Mouse (Mus musculus): ENCODE measurements around the gene Gmppa. TPM values are rescaled to one million over a fixed set of nuclear protein-coding genes. Genes with fewer than 3 reads are reported as not detected.

The Gmppa gene
- total and polyA plus RNA-seq, 2 experiments: 18.3 to 86.4 TPM

DNA sequence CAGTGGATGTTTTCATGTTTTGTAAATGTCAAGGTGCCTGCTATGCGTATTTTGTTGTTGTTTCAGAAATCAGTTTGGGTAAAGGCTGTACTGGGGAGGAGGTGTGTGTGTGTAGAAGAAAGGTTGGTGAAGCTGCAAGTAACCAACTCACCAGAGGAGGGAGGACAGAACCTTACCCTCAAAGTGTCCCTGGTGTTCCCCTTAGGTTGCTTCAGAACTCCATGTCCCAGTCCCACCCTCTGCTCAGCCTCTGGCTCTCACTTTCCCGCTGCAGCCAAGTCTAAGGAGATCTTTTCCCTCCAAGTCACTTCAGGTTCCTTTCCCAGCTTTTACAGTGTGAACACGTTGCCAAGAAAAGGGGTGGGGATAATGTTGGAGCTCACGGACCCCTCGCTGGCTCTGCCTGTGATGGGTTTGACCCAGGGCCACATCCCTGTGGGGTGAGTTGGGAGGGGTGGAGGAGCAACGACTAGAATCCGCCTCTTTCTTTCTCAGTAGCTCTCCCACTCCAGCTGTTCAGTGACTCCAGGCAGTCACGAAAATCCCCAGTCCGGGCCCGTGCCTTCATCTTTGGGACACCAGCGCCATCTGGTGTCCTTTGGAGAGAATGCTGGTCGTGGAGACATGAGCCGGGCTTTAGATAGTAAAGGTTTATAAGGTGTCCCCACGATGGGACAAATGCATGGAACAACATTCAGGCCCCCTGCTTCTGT, 31.6 kb downstream of the Gmppa start:
- Histone ChIP-seq H3K4me1 (ENCODE audit: control insufficient read depth, insufficient read depth, low read length) (no peaks in the 10 kb centered on the region), H3K79me2 (ENCODE audit: control insufficient read depth, insufficient read depth, low read length) (no peaks in the 10 kb centered on the region), H3K4me3 (ENCODE audit: insufficient read depth, low read depth, low read length) (no peak overlapping the region), H3K27me3 (ENCODE audit: control insufficient read depth, insufficient read depth, low read length) (peaks cover 3% of the 10 kb centered on the region; the same call in 1 of the 2 replicates), H3K36me3 (ENCODE audit: control insufficient read depth, insufficient read depth, low read length) (no peaks in the 10 kb centered on the region), H3K9ac (ENCODE audit: low read depth, low read length) (no peak overlapping the region), H3K27ac (replicated peaks; ENCODE audit: insufficient read depth, low read depth, low read length) (no peak overlapping the region)
- 14% methylated on average over 14 of the region's 14 CpGs for WGBS
- TF ChIP-seq CTCF (IDR thresholded peaks at IDR 0.05; ENCODE audit: low read depth, low read length): peak; percentile 91
- TF ChIP-seq POLR2A (IDR thresholded peaks at IDR 0.05; ENCODE audit: extremely low read depth, insufficient read depth, low read length): no peak
- DNase-seq (ENCODE audit: extremely low read depth, low read depth, low spot score): peak; percentile 13

DNA sequence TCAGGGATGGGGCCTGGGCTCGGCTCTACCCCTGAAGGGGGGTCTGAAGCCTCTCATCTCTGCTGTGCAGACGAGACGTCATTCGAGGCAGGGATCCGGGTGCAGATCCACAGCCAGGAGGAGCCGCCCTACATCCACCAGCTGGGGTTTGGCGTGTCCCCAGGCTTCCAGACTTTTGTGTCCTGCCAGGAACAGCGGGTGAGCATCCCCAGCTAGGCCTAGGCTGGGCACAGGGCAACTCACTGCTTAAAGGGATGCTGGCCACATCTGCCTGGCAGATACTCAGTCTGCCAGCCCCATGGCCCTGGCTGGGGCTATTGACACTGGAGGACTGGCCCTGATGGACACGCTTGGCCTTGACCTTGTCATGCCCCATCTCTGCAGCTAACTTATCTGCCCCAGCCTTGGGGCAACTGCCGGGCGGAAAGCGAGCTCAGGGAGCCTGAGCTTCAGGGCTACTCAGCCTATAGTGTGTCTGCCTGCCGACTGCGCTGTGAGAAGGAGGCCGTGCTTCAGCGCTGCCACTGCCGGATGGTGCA, 33.6 kb downstream of the Gmppa start:
- no peak for DNase-seq (ENCODE audit: extremely low read depth, low read depth, low spot score)
- Histone ChIP-seq H3K9ac (ENCODE audit: low read depth, low read length) (no peak overlapping the region), H3K4me3 (ENCODE audit: insufficient read depth, low read depth, low read length) (no peak overlapping the region), H3K27ac (replicated peaks; ENCODE audit: insufficient read depth, low read depth, low read length) (no peak overlapping the region), H3K36me3 (ENCODE audit: control insufficient read depth, insufficient read depth, low read length) (no peaks in the 10 kb centered on the region), H3K79me2 (ENCODE audit: control insufficient read depth, insufficient read depth, low read length) (no peaks in the 10 kb centered on the region), H3K4me1 (ENCODE audit: control insufficient read depth, insufficient read depth, low read length) (no peaks in the 10 kb centered on the region), H3K27me3 (ENCODE audit: control insufficient read depth, insufficient read depth, low read length) (no peaks in the 10 kb centered on the region)
- WGBS: 73% methylated on average over 17 of the region's 17 CpGs
- TF ChIP-seq CTCF (IDR thresholded peaks at IDR 0.05; ENCODE audit: low read depth, low read length) (no peak), POLR2A (IDR thresholded peaks at IDR 0.05; ENCODE audit: extremely low read depth, insufficient read depth, low read length) (no peak)

DNA sequence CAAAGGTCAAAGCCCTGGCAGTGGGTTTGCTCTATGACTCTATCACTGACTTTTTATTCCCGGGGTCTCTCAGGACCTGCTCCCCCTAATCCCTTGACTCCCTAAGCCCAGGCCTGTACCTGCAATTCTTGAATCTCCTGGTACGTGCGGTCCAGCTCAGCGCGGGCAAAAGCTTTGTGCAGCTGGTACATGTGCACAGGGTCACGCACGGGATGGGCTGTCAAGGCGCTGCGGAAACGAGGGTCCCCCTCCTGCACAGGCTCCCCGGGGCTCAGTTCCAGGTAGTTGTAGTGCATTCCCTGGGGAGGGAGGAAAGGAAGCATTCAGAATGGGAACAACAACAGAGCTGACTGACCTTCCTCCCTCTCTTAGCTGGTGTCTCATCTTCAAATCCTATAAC, 40.7 kb downstream of the Gmppa start:
- WGBS: 96% methylated on average over 11 of the region's 11 CpGs
- Histone ChIP-seq H3K4me1 (ENCODE audit: control insufficient read depth, insufficient read depth, low read length) (no peaks in the 10 kb centered on the region; the same call in 1 of the 2 replicates), H3K9ac (ENCODE audit: low read depth, low read length) (no peak overlapping the region), H3K79me2 (ENCODE audit: control insufficient read depth, insufficient read depth, low read length) (no peaks in the 10 kb centered on the region), H3K4me3 (ENCODE audit: insufficient read depth, low read depth, low read length) (no peak overlapping the region), H3K36me3 (ENCODE audit: control insufficient read depth, insufficient read depth, low read length) (no peaks in the 10 kb centered on the region), H3K27me3 (ENCODE audit: control insufficient read depth, insufficient read depth, low read length) (peaks cover 5% of the 10 kb centered on the region), H3K27ac (replicated peaks; ENCODE audit: insufficient read depth, low read depth, low read length) (no peak overlapping the region)
- TF ChIP-seq CTCF (IDR thresholded peaks at IDR 0.05; ENCODE audit: low read depth, low read length) (no peak), POLR2A (IDR thresholded peaks at IDR 0.05; ENCODE audit: extremely low read depth, insufficient read depth, low read length) (no peak)
- DNase-seq (ENCODE audit: extremely low read depth, low read depth, low spot score): no peak

DNA sequence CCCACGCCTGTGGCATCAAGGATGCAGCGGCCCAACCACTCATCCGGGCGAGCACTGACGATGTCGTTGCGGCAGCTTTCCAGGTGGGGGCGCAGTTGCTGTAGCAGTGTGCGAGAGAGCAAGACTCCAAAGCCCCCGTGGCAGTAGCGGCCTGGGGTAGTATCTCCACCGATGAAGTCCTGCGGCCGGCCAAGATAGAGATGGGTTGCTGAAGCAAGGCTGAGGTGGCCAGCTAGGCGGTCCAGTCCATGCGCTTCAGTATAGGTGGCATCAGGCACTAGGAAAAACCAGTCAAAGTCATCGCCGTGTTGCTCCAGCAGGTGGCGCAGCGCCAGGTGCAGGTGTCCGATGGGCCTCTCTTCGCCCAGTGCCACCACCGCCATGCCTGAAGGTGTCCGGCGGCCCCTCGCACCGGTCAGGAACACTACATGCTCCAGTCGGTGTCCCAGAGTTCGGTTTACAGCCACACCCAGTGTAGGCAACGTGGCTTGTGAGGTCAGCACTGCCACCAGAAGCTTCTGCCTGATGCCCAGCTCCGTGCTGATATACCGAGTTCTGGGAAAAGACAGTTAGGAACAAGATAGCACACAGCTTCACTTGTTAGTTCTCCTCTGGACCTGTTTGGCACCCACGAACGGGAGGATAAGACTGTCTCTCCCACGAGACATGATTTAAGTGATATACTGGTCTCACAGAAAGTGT, 41.7 kb downstream of the Gmppa start:
- WGBS: 16% methylated on average over 35 of the region's 35 CpGs
- Histone ChIP-seq H3K4me3 (ENCODE audit: insufficient read depth, low read depth, low read length) (no peak overlapping the region), H3K36me3 (ENCODE audit: control insufficient read depth, insufficient read depth, low read length) (no peaks in the 10 kb centered on the region), H3K79me2 (ENCODE audit: control insufficient read depth, insufficient read depth, low read length) (no peaks in the 10 kb centered on the region), H3K27me3 (ENCODE audit: control insufficient read depth, insufficient read depth, low read length) (peaks cover 8% of the 10 kb centered on the region), H3K27ac (replicated peaks; ENCODE audit: insufficient read depth, low read depth, low read length) (no peak overlapping the region), H3K4me1 (ENCODE audit: control insufficient read depth, insufficient read depth, low read length) (no peaks in the 10 kb centered on the region; the same call in 1 of the 2 replicates), H3K9ac (ENCODE audit: low read depth, low read length) (no peak overlapping the region)
- TF ChIP-seq POLR2A (IDR thresholded peaks at IDR 0.05; ENCODE audit: extremely low read depth, insufficient read depth, low read length) (no peak), CTCF (IDR thresholded peaks at IDR 0.05; ENCODE audit: low read depth, low read length) (peak; percentile 81)
- peak; percentile 40 for DNase-seq (ENCODE audit: extremely low read depth, low read depth, low spot score)

DNA sequence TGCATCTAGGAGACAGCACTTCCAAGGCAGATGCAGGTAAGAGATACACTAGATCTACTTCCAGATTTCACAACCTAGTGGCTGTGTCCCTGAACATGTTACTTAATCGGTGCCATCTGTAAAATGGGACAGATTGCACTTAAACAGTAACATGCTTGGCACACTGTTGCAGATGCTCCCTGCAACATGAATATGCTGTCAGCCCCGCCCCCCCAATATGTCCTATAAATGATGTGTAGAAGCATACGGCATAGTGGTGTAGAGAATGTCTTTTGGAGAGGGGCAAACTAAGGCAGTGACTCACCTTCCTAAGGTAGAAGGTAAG, 42.2 kb downstream of the Gmppa start:
- no peak overlapping the region for H3K4me3 ChIP-seq (ENCODE audit: insufficient read depth, low read depth, low read length)
- H3K9ac ChIP-seq (ENCODE audit: low read depth, low read length): no peak overlapping the region

More for the DNA sequence above, 42.2 kb downstream of the Gmppa start:
- Histone ChIP-seq H3K36me3 (ENCODE audit: control insufficient read depth, insufficient read depth, low read length) (no peaks in the 10 kb centered on the region), H3K27ac (replicated peaks; ENCODE audit: insufficient read depth, low read depth, low read length) (no peak overlapping the region), H3K4me1 (ENCODE audit: control insufficient read depth, insufficient read depth, low read length) (no peaks in the 10 kb centered on the region; the same call in 1 of the 2 replicates), H3K27me3 (ENCODE audit: control insufficient read depth, insufficient read depth, low read length) (peaks cover 13% of the 10 kb centered on the region), H3K79me2 (ENCODE audit: control insufficient read depth, insufficient read depth, low read length) (no peaks in the 10 kb centered on the region)
- peak; percentile 5 for DNase-seq (ENCODE audit: extremely low read depth, low read depth, low spot score)
- WGBS: 45% methylated on average over 3 of the region's 3 CpGs
- no peak for TF ChIP-seq CTCF (IDR thresholded peaks at IDR 0.05; ENCODE audit: low read depth, low read length)
- no peak for TF ChIP-seq POLR2A (IDR thresholded peaks at IDR 0.05; ENCODE audit: extremely low read depth, insufficient read depth, low read length)
